Mouse (Mus musculus): ENCODE measurements around the gene Proca1.

The Proca1 gene

GRCm38 (mm10) chr11:78215709-78216317 lies 22.6 kb downstream of the Proca1 start:
- in situ Hi-C loops (cut with MboI, MseI), result no loop called here

- in situ Hi-C loops (cut with MboI, MseI), result no loop called here
Measured at GRCm38 (mm10) chr11:78223586-78223985, 30.4 kb downstream of the Proca1 start.

- in situ Hi-C loops (cut with MboI, MseI), result loop anchor here (25.0 kb wide), 1 partner anchor 1781 kb away; no protein-coding TSS in a partner anchor
Measured at GRCm38 (mm10) chr11:78231518-78231917, 38.3 kb downstream of the Proca1 start.

- in situ Hi-C loops (cut with MboI, MseI), result loop anchor here (25.0 kb wide), 1 partner anchor 1772 kb away; no protein-coding TSS in a partner anchor
Measured at GRCm38 (mm10) chr11:78240193-78240857, 47.1 kb downstream of the Proca1 start.

- in situ Hi-C loops (cut with MboI, MseI), result loop anchor here (25.0 kb wide), 1 partner anchor 1767 kb away; no protein-coding TSS in a partner anchor
Measured at GRCm38 (mm10) chr11:78245261-78245626, 52.1 kb downstream of the Proca1 start.

- in situ Hi-C loops (cut with MboI, MseI), result loop anchor here (25.0 kb wide), 1 partner anchor 1767 kb away; no protein-coding TSS in a partner anchor
Measured at GRCm38 (mm10) chr11:78245627-78246317, 52.6 kb downstream of the Proca1 start, which contains the start of the genes Sdf2 and Supt6. Sdf2 (plus strand) TSS chr11:78245746. Supt6 (minus strand) TSS chr11:78245987.

GRCm38 (mm10) chr11:78246318-78247011 lies 53.3 kb downstream of the Proca1 start:
- in situ Hi-C loops (cut with MboI, MseI), result loop anchor here (25.0 kb wide), 1 partner anchor 1766 kb away; no protein-coding TSS in a partner anchor

- in situ Hi-C loops (cut with MboI, MseI), result loop anchor here (25.0 kb wide), 1 partner anchor 1765 kb away; no protein-coding TSS in a partner anchor
Measured at GRCm38 (mm10) chr11:78247012-78247348, 53.8 kb downstream of the Proca1 start.

GRCm38 (mm10) chr11:78247727-78248140 lies 54.5 kb downstream of the Proca1 start:
- in situ Hi-C loops (cut with MboI, MseI), result loop anchor here (25.0 kb wide), 1 partner anchor 1765 kb away; no protein-coding TSS in a partner anchor
